In the genomic region with DNA sequence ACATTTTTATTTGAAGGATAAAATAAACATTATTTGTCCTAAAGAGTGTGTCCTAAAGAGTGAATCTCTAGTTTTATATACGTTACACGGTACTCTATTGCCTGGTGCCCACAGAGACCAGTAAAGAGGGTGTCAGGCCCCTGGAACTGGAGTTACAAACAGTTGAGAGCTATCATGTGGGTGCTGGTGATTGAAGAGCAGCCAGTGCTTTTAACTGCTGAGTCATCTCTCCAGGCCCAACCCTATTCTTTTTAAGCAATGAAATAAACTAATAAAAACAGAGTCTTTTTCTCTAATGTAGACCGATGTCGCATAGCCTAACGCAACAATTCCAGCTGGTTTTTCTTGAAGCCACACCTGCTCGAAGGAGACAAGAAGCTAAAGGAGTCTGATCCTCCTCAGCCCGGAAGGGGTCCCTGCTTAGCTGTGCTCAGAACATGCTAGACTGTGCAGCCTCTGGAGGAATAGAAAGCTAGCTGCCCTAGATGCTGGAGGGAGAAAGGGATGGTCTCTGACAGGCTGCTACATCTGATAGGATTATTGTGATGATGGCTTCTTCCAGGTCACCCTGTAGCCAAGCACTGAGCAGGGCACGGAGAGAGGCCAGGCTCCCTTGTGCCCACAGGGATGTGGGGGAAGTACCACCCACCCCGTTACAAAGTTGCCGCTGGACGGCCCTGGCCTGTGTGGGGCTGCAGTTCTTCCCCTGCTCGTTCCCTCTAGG, we compare ENCODE assay signal across 9 mouse cellular contexts.
A peak's percentile ranks its signal among the peaks of the same experiment; 100 is the strongest.
DNase-seq lines count a peak whose midpoint lies in the region; ATAC-seq and TF ChIP-seq lines count a peak whose summit lies in the region.
"Had no signal": no experiment of that assay in that cellular context is flagged by ENCODE, and none has a peak within 500 bp of the region (broad histone marks: within the 10 kb centered on the region; RNA-seq: fewer than 3 reads in every experiment).

No protein-coding gene starts in this region.

- 0 out of 2 replicates have a peak, but pooled peaks have one; percentile 8 for TF ChIP-seq POLR2A in testis, adult 2 months (IDR thresholded peaks at IDR 0.05; ENCODE audit: control insufficient read depth, low read depth, low read length)

- H3K27ac ChIP-seq in lung, embryonic 14.5 days (ENCODE audit: low read depth): no peak overlapping the region
- no peak overlapping the region for H3K27ac ChIP-seq in embryonic facial prominence, embryonic 11.5 days (replicated peaks; ENCODE audit: low read depth, low read length)
- H3K27ac ChIP-seq in liver, embryonic 12.5 days: no peak overlapping the region
- 0 out of 2 replicates have a peak overlapping the region, but pooled peaks have one; percentile 24 for H3K27ac ChIP-seq in testis, adult 2 months (ENCODE audit: control insufficient read depth, insufficient read depth, low read depth, low read length)
- H3K27ac ChIP-seq: heart, embryonic 15.5 days had no signal

- peak; percentile 45; the same call in 1 of the 2 replicates for ATAC-seq in lung, embryonic 14.5 days (ENCODE audit: insufficient read depth)
- ATAC-seq in embryonic facial prominence, embryonic 11.5 days (replicated peaks; ENCODE audit: insufficient number of reproducible peaks, low FRiP score, low TSS enrichment, low read depth): 0 out of 2 replicates have a peak, but pooled peaks have one; percentile 53
- peak; percentile 61 for ATAC-seq in liver, embryonic 12.5 days

- H3K36me3 ChIP-seq in lung, embryonic 14.5 days (ENCODE audit: insufficient read depth): no peaks in the 10 kb centered on the region
- no peaks in the 10 kb centered on the region for H3K36me3 ChIP-seq in embryonic facial prominence, embryonic 11.5 days (replicated peaks; ENCODE audit: control insufficient read depth, insufficient read depth, low read depth, low read length)
- H3K36me3 ChIP-seq in liver, embryonic 12.5 days: no peaks in the 10 kb centered on the region
- no peaks in the 10 kb centered on the region for H3K36me3 ChIP-seq in testis, adult 2 months (ENCODE audit: control insufficient read depth, insufficient read depth, low read length)
- H3K36me3 ChIP-seq: heart, embryonic 15.5 days had no signal

- H3K9me3 ChIP-seq in lung, embryonic 14.5 days (ENCODE audit: low read depth, low read length): no peaks in the 10 kb centered on the region
- H3K9me3 ChIP-seq in embryonic facial prominence, embryonic 11.5 days (replicated peaks; ENCODE audit: control insufficient read depth, low read length): no peaks in the 10 kb centered on the region
- H3K9me3 ChIP-seq in liver, embryonic 12.5 days (replicated peaks): peaks cover 5% of the 10 kb centered on the region; the same call in 1 of the 2 replicates
- H3K9me3 ChIP-seq: heart, embryonic 15.5 days had no signal

- TF ChIP-seq CTCF in lung, embryonic 14.5 days (IDR thresholded peaks at IDR 0.05; ENCODE audit: low read depth): no peak
- no peak for TF ChIP-seq CTCF in testis, adult 2 months (IDR thresholded peaks at IDR 0.05; ENCODE audit: control insufficient read depth, insufficient read depth, insufficient replicate concordance, low read depth, low read length)

- no peak overlapping the region for H3K4me2 ChIP-seq in lung, embryonic 14.5 days
- H3K4me2 ChIP-seq in embryonic facial prominence, embryonic 11.5 days (ENCODE audit: low read depth, low read length): no peak overlapping the region
- H3K4me2 ChIP-seq in liver, embryonic 12.5 days: no peak overlapping the region
- H3K4me2 ChIP-seq: heart, embryonic 15.5 days had no signal

- no peak overlapping the region for H3K4me3 ChIP-seq in lung, embryonic 14.5 days (ENCODE audit: low read depth, low read length)
- H3K4me3 ChIP-seq in embryonic facial prominence, embryonic 11.5 days (ENCODE audit: low read depth, low read length): no peak overlapping the region
- H3K4me3 ChIP-seq in liver, embryonic 12.5 days: no peak overlapping the region
- H3K4me3 ChIP-seq in testis, adult 2 months (ENCODE audit: control insufficient read depth, low read depth, low read length): no peak overlapping the region
- H3K4me3 ChIP-seq: heart, embryonic 15.5 days had no signal

- no peaks in the 10 kb centered on the region for H3K27me3 ChIP-seq in lung, embryonic 14.5 days (ENCODE audit: insufficient read depth, low read length)
- no peaks in the 10 kb centered on the region for H3K27me3 ChIP-seq in embryonic facial prominence, embryonic 11.5 days (ENCODE audit: control insufficient read depth, insufficient read depth, low read length)
- peaks cover 2% of the 10 kb centered on the region; the same call in 1 of the 2 replicates for H3K27me3 ChIP-seq in liver, embryonic 12.5 days (replicated peaks)
- no peaks in the 10 kb centered on the region for H3K27me3 ChIP-seq in testis, adult 2 months (ENCODE audit: control insufficient read depth, insufficient read depth, low read length)
- H3K27me3 ChIP-seq: heart, embryonic 15.5 days had no signal

- peaks cover 6% of the 10 kb centered on the region for H3K4me1 ChIP-seq in lung, embryonic 14.5 days (ENCODE audit: insufficient read depth)
- H3K4me1 ChIP-seq in embryonic facial prominence, embryonic 11.5 days (ENCODE audit: control insufficient read depth, insufficient read depth, low read length): no peaks in the 10 kb centered on the region; the same call in none of the 2 replicates
- H3K4me1 ChIP-seq in liver, embryonic 12.5 days: peaks cover 37% of the 10 kb centered on the region
- H3K4me1 ChIP-seq in testis, adult 2 months (ENCODE audit: control insufficient read depth, insufficient read depth, low read length): peaks cover 19% of the 10 kb centered on the region

- 40% methylated on average over 12 of the region's 12 CpGs for WGBS in lung, embryonic 14.5 days
- WGBS in embryonic facial prominence, embryonic 11.5 days: 53% methylated on average over 12 of the region's 12 CpGs
- 53% methylated on average over 12 of the region's 12 CpGs for WGBS in liver, embryonic 12.5 days (ENCODE audit: insufficient replicate concordance)

- DNase-seq in lung, embryonic 14.5 days: peak; percentile 38
- DNase-seq in lung, postnatal 36 days: no peak
- no peak for DNase-seq in embryonic facial prominence, embryonic 11.5 days (ENCODE audit: low spot score)
- DNase-seq in spleen, postnatal 14 days (ENCODE audit: low spot score in 2 of 2): no peak
- DNase-seq in kidney, postnatal 25 days: no peak
- DNase-seq in layer of hippocampus, postnatal 10 days (ENCODE audit: low spot score in 2 of 2): no peak

- H3K9ac ChIP-seq in lung, embryonic 14.5 days: no peak overlapping the region
- H3K9ac ChIP-seq in embryonic facial prominence, embryonic 11.5 days (replicated peaks; ENCODE audit: low read length): no peak overlapping the region
- no peak overlapping the region; the same call in 1 of the 2 replicates for H3K9ac ChIP-seq in liver, embryonic 12.5 days
- H3K9ac ChIP-seq: heart, embryonic 15.5 days had no signal
